Mouse (Mus musculus) liver, embryonic 14.5 days (tissue): ENCODE data around the gene Nfil3.

ENCODE experiments used
- CTCF ChIP-seq: IDR thresholded peaks from 2 replicates; pipeline ENCODE4 v1.5.1; 2016; ENCODE audit warnings: antibody characterized with exemption, low read depth, control low read depth
- EP300 ChIP-seq: IDR thresholded peaks from 2 replicates; pipeline ENCODE4 v1.6.1; 2016; ENCODE audit warnings: antibody characterized with exemption, low read depth

DNA sequence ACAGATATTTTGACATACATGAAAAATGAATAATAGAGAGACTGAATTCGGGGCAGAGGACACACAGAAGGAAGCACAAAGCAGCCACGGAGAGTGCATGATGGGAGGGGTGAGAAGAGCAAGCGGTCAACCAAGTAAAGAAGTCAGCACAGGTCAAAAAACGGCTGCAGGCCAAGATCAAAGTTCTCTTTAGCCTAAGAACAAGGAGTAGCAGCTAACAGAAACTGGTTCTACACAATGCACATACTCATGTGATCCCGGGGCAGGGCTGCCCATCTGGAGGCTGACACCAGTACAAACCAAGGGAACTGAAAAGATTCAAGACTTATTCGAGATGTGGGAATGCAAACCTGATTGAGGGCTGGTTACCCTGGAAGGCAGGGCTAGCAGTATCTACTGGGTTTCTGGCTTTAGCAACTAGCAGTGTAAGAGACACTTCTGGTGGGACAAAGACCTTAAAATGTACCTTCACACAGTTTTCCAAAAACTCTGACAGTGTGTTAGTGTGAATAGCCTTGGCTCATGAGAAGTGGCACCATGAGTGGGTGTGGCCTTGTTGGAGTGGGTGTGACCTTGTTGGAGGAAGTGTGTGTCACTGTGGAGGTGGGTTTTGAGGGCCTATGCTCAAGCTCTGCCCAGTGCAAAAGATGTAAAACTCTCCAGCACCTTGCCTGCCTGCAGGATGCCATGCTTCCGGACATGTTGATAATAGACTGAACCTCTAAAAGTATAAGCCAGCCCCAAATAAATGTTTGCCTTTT lies 59.6 kb downstream of the Nfil3 start:
- TF ChIP-seq CTCF (no peak), EP300 (no peak)
